Mouse (Mus musculus): ENCODE measurements around the gene B3gat3.

- no peak for TF ChIP-seq CTCF (IDR thresholded peaks at IDR 0.05; ENCODE audit: control insufficient read depth, insufficient read depth, insufficient read length)
- peak; percentile 82 for TF ChIP-seq MAX (IDR thresholded peaks at IDR 0.05)
- TF ChIP-seq CEBPB (IDR thresholded peaks at IDR 0.05; ENCODE audit: low read depth) = no peak
- no peak for TF ChIP-seq USF1 (IDR thresholded peaks at IDR 0.05; ENCODE audit: low read depth)
- TF ChIP-seq MYOD1 (IDR thresholded peaks at IDR 0.05; ENCODE audit: control insufficient read depth, insufficient read length, low read depth) = no peak
- TF ChIP-seq MYOG (IDR thresholded peaks at IDR 0.05; ENCODE audit: control insufficient read depth, extremely low read depth, insufficient read length) = no peak
- TF ChIP-seq FOSL1 (IDR thresholded peaks at IDR 0.05; ENCODE audit: insufficient read depth, low read length, poor library complexity, severe bottlenecking) = no peak
Observed at GRCm38 (mm10) chr19:8892829-8893766, 27.1 kb upstream of the B3gat3 start, which contains the start of gene Ints5.
